Mouse (Mus musculus) adrenal gland, adult 8-10 months (tissue): ENCODE results near the gene Ccdc191. TPM values are rescaled to one million over a fixed set of nuclear protein-coding genes. Genes with fewer than 3 reads are reported as not detected.

Experiments used
- DNase-seq: peaks from one replicate; pipeline ENCODE4 v3.0.0; 2022
- total RNA-seq, 4 experiments: library from RNA; stranded (reverse); gene quantifications; 2 replicates each; pipeline ENCODE4 v1.2.4; 2022

Ccdc191 gene
- total RNA-seq, 4 experiments from 2014 or later, result 4.7 to 10.4 (median 8.4) TPM

- DNase-seq, result no peak
These were observed 42.7 kb downstream of the Ccdc191 start for GRCm38 (mm10) chr16:43932319-43932718.

GRCm38 (mm10) chr16:43933041-43933440 is 43.4 kb downstream of the Ccdc191 start:
- DNase-seq, result no peak

- no peak for DNase-seq
These were observed 45.3 kb downstream of the Ccdc191 start for GRCm38 (mm10) chr16:43934856-43935255.

GRCm38 (mm10) chr16:43935367-43935766 is 45.8 kb downstream of the Ccdc191 start:
- DNase-seq, result no peak

GRCm38 (mm10) chr16:43935892-43936291 is 46.3 kb downstream of the Ccdc191 start:
- no peak for DNase-seq

GRCm38 (mm10) chr16:43940846-43941245 is 51.2 kb downstream of the Ccdc191 start:
- DNase-seq, result no peak

GRCm38 (mm10) chr16:43945351-43945750 is 55.8 kb downstream of the Ccdc191 start:
- DNase-seq, result no peak

GRCm38 (mm10) chr16:43945869-43946268 is 56.3 kb downstream of the Ccdc191 start:
- DNase-seq, result no peak

GRCm38 (mm10) chr16:43951591-43951990 is 62.0 kb downstream of the Ccdc191 start:
- no peak for DNase-seq

GRCm38 (mm10) chr16:43954913-43955312 is 65.3 kb downstream of the Ccdc191 start:
- DNase-seq, result no peak

- no peak for DNase-seq
These were observed 68.4 kb downstream of the Ccdc191 start for GRCm38 (mm10) chr16:43958038-43958437.

GRCm38 (mm10) chr16:43963291-43963690 is 73.7 kb downstream of the Ccdc191 start:
- DNase-seq, result no peak

- DNase-seq, result no peak
These were observed 74.2 kb downstream of the Ccdc191 start for GRCm38 (mm10) chr16:43963780-43964179.

GRCm38 (mm10) chr16:43965781-43966389 is 76.3 kb downstream of the Ccdc191 start:
- DNase-seq, result no peak

GRCm38 (mm10) chr16:43970426-43970825 is 80.8 kb downstream of the Ccdc191 start:
- DNase-seq, result no peak

GRCm38 (mm10) chr16:43971189-43971588 is 81.6 kb downstream of the Ccdc191 start:
- no peak for DNase-seq

- DNase-seq, result no peak
These were observed 82.1 kb downstream of the Ccdc191 start for GRCm38 (mm10) chr16:43971741-43972140.

- DNase-seq, result no peak
These were observed 82.8 kb downstream of the Ccdc191 start for GRCm38 (mm10) chr16:43972391-43972790.

- DNase-seq, result no peak
These were observed 83.5 kb downstream of the Ccdc191 start for GRCm38 (mm10) chr16:43973147-43973546.

GRCm38 (mm10) chr16:43973606-43974220 is 84.1 kb downstream of the Ccdc191 start:
- DNase-seq, result no peak

GRCm38 (mm10) chr16:43979010-43979327 is 89.4 kb downstream of the Ccdc191 start:
- no peak for DNase-seq

GRCm38 (mm10) chr16:43979328-43980109 is 89.9 kb downstream of the Ccdc191 start, which contains the start of gene Zdhhc23:
Gene Zdhhc23, minus strand, starts transcription at chr16:43979791.
- no peak for DNase-seq

GRCm38 (mm10) chr16:43980110-43980609 is 90.6 kb downstream of the Ccdc191 start:
- no peak for DNase-seq
